In the genomic region with DNA sequence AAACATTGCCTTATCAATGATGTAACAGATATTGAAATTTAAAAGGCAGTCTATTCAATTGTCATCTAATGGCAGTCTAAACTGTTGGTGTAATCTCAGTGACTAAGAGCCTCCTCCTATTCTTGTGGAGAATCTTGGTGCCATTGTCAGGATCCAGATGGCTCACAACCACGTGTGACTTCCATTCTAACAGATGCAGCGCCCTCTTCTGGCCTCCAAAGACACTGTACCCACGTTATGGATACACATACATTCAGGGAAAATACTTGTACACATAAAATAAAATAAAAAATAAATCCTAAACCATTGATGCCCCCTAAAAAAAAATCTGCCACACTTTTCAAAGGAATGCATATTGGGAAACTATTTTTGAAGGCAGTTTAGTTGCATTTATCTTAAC, we compare ENCODE assay signal across 24 mouse cellular contexts.
DNase-seq lines count a peak whose midpoint lies in the region; TF ChIP-seq lines count a peak whose summit lies in the region.
"Had no signal": no experiment of that assay in that cellular context is flagged by ENCODE, and none has a peak within 500 bp of the region (broad histone marks: within the 10 kb centered on the region; RNA-seq: fewer than 3 reads in every experiment).

No protein-coding gene starts in this region.

- no peak overlapping the region for H3K27ac ChIP-seq in left cerebral cortex, adult 2 months
- H3K27ac ChIP-seq: embryonic facial prominence, embryonic 13.5 days; forebrain, embryonic 10.5 days; hindbrain, embryonic 15.5 days; liver, embryonic 12.5 days; stomach, postnatal 0 days had no signal

- intact Hi-C loops in left cerebral cortex, adult 2 months (cut with DNase I), result no loop called here
- intact Hi-C loops in left cerebral cortex, postnatal 36 days (cut with DNase I), result no loop called here

- H3K4me3 ChIP-seq in left cerebral cortex, adult 2 months, result no peak overlapping the region
- H3K4me3 ChIP-seq: embryonic facial prominence, embryonic 13.5 days; forebrain, embryonic 10.5 days; heart, embryonic 12.5 days; hindbrain, embryonic 15.5 days; liver, embryonic 12.5 days; megakaryocyte, embryonic 14.5 days had no signal

- peak; percentile 51 for DNase-seq in heart, adult 11 months
- no peak for DNase-seq in heart, adult 18-20 months
- DNase-seq in left cerebral cortex, adult 2 months (ENCODE audit: extremely low spot score in 1 of 2, low spot score in 2 of 2), result peak; percentile 5
- DNase-seq in left cerebral cortex, postnatal 36 days (ENCODE audit: low spot score in 2 of 2), result no peak
- peak; percentile 29 for DNase-seq in ES-CJ7 (ENCODE audit: low read depth, low spot score)
- peak; percentile 4 for DNase-seq in induced T-regulatory cell, adult 2 months (ENCODE audit: low read depth)
- DNase-seq in right cerebral cortex, adult 18-20 months, result no peak
- DNase-seq: adrenal gland, postnatal 14 days; cerebellum, adult 18-20 months; gastrocnemius, postnatal 14 days; kidney, adult 9 months; kidney, postnatal 14 days; left cerebral cortex, postnatal 4 days; liver, postnatal 0 days; lung, postnatal 4 days; midbrain, embryonic 14.5 days; thymus, adult 2 months had no signal

- TF ChIP-seq CTCF in left cerebral cortex, adult 2 months (IDR thresholded peaks at IDR 0.05), result peak; percentile 32

Comparison
In these comparisons a context has a peak if more than half of its experiments do, and no peak if none do; other contexts are left out.
1. DNase-seq: peak in heart, adult 11 months (single experiment), left cerebral cortex, adult 2 months (2 of 2), ES-CJ7 (single experiment) and induced T-regulatory cell, adult 2 months (single experiment); none in heart, adult 18-20 months (0 of 2), left cerebral cortex, postnatal 36 days (0 of 2) and right cerebral cortex, adult 18-20 months (single experiment).